Mouse (Mus musculus) layer of hippocampus, postnatal 25 days (tissue): ENCODE results near the gene Sarm1. TPM values are rescaled to one million over a fixed set of nuclear protein-coding genes. Genes with fewer than 3 reads are reported as not detected.
"Not testable (repeated sequence)": the region's sequence is repeated elsewhere in the genome, so short reads cannot be mapped to it uniquely, and the experiment has no call there.

ENCODE experiments used
- DNase-seq, 2 experiments: peaks; one replicate each; pipeline ENCODE4 v3.0.0; 2022; ENCODE audit warnings: mixed read lengths in 2 of 2, low spot score in 1 of 2; ENCODE audit errors: extremely low spot score in 1 of 2
- total RNA-seq, 2 experiments: library from RNA; stranded (reverse); gene quantifications; 2 replicates each; pipeline ENCODE4 v1.2.3; 2021

Gene Sarm1
- 10 to 100 TPM; 39.5 to 40.8 TPM for total RNA-seq

DNA sequence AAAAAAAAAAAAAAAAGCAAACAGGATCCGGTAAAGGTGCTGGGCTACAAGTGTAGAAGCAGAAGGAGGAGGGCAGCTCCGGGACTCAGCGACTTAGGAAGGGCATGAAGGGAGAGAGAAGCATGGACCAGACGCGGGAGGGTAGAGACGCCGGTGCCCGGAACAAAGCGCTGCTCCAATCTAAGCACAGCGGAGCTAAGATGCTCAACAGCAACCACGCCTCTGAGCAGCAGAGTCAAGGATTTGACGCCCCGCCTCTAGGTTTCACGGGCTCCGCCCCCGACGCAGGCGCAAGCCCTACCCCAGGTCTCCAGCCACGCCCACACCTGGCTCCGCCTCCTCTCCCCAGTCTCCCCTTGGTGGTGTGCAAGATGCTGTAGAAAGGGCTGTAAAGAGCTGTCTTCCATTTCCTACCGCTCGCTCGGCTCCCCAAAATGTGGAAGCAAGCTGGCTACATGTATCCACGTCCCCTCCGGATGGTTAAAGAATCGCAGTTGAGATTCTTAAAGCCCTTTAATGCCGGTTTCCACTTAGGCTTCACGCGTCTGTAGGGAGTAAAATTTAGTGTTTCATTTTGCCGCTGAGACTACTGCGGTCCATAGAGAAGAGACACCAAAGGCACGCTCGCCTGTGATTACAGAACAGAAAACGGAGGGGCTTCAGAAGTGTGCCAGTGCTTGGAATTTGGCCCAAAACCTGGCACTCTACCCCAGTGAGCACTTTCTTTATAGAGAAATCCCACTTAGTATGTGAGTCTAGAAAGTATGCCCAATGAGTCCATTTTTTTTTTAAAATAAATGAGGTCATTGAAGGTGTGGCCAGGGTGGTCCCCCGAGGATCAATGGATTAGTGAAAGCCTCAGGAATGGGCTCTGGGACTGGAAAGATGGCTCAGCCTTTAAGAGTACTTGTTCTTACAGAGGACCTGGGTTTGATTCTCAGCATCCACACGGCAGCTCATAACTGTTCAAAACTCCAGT is at the start of gene Sarm1:
TSS of gene Sarm1 (minus strand) at position 211 of the 979 bp plus-strand sequence.
- peak; percentile 88 to 89 for DNase-seq

- DNase-seq = no peak
Measured at GRCm38 (mm10) chr11:78545181-78545580, 47.6 kb upstream of the Sarm1 start.

DNA sequence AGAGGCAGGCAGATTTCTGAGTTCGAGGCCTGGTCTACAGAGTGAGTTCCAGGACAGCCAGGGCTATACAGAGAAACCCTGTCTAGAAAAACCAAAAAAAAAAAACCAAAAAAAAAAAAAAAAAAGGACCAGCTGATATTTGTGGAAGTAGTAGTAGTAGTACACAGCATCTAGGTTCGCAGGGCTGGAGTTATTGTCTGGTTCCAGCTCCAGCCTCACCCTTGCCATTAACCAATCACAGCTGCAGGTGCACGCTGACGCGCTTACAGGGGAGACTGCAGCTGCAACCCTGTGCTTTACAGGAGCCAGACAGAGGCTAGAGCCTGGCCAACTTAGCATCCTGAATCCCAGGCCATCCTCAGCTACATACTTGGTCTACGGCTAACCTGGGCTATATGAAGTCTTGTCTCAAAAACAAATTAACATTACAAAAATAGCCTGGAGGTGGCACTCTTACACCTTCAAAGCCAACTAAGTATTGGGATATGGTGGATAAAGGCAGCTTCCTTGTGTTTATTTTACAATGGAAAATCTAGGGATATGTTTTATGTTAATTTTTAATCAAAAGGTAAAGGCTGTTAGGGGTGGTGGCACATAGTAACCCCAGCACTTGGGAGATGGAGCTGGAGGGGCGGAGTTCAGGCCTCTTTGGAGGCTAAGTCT is 47.0 kb upstream of the Sarm1 start:
- no peak for DNase-seq

DNA sequence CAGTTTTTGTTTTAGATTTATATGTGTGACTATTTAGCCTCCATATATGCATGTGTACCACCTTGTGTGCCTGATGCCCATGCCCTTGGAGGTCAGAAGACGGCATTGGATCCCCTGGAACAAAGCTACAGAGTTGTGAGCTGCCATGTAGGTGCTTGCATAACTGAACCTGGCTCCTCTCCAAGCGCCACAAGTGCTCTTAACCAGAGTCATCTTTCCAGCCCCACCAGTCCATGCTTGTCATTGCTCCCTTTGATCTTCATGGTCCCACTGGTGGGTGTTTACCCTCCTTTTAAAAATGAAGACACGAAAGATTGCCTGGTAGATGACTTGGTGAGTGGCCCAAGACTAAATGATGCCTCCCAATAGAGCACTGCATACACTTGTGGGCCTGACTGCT is 42.8 kb upstream of the Sarm1 start:
- DNase-seq = no peak

- DNase-seq = no peak
Measured at GRCm38 (mm10) chr11:78536690-78537084, 39.1 kb upstream of the Sarm1 start.

DNA sequence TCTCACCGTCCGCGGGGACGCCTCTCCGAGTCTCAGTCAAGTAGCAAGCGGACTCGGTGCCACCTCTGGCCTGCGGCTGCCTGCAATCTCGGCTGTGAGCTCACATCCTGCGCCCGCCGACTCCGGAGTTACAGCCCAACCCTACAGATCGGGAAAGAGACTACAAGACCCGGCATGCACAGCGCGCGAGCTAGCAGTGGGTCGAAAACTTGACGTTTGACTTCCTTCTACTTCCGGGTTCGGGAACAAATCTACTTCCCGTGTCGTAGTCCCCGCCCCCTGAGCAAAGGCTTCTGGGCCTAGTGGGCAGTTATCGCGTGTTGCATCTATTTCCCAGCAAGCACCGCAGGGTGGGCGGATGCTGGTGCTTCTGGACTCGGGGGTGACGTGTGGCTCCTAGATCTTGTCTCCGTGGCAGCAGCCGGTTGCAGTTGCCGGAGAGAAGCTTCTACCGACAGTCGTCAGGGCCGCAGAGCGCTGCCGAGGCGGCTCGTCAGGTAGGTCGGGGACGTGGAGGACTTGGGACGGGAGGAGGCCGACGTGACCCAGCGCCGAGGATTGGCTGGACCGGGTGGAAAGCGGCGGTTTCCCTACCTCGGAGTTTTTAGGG is 38.6 kb upstream of the Sarm1 start, which contains the start of the genes Tnfaip1 and Ift20:
TSS of gene Tnfaip1 (minus strand) at position 253 of the 610 bp plus-strand sequence.
TSS of gene Ift20 (plus strand) at position 282 of the 610 bp plus-strand sequence.
- peak; percentile 84 to 85 for DNase-seq

DNA sequence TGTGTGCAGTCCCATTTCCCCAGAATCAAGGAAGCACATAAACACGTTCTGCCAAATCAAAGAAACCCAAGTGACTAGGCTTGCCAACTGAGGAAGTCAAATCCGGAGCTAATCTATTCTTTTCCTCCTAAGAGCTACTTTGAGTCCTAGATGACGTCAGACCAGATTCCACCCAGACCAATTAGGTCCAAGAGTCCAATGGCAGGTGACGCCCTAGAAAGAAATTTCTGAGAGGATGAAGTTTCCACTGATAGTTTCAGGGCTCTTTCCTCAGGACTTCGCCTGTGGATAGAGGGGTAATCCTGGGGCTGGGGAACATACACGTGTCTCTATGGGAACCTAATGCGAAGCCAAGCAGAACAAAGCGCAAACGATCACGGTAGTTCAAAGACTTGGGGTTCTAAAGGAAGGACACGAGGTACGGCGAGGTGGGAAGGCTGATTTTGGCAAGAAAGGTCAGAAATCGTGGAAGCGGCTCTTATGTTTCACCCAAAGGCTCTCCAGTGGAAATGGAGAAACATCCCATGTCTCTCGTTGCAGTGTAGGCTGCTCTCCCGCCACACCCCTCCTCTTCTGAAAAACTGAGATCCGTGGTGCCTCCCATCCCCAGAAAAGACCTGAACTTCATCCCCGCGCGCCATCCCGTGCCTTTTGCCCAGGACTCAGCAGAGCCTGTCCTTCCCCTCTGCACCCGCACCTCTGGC is 38.0 kb upstream of the Sarm1 start:
- DNase-seq = no peak

GRCm38 (mm10) chr11:78534516-78534915 is 37.0 kb upstream of the Sarm1 start:
- DNase-seq = no peak

- not testable (repeated sequence) for DNase-seq
Measured at GRCm38 (mm10) chr11:78531515-78531914, 34.0 kb upstream of the Sarm1 start.

DNA sequence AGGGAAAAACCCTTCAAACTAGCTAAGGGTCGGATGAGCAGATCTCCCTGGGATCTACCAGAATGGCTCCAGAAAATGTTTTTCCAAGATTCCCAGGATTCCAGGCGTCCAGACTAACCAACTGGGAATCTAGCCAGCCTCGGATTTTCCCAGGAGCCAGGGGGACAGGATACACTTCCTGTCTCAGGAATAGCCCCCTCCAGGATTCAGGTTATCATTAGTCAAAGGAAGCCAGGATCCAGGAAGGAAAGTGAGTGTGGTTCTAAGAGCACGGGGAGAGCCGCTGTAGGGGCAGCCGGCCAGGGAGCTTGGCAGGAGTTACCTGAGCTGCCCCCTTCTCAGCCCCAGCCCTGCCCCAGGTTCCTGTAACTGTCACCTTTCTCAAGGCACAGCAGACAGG is 33.5 kb upstream of the Sarm1 start:
- DNase-seq = no peak

GRCm38 (mm10) chr11:78530001-78530400 is 32.4 kb upstream of the Sarm1 start:
- no peak for DNase-seq

DNA sequence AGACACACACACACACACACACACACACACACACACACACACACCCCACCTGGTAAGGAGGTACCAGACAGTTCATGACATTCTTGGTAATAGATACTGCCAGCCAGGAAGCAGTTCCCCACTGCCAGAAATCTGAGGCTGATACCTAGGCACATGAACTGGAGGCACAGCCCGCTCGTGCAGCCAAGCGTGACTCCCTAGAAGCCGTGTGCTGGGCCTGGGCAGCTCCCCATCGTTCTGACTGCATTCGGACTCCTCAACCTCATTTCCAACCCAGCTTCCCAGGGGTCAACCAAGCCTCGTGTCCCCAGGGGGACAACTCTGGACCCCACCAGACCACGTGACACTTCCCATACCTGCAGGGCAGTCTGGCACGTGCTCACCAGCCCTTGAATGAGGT is 31.2 kb upstream of the Sarm1 start:
- DNase-seq = no peak

GRCm38 (mm10) chr11:78524838-78525237 is 27.3 kb upstream of the Sarm1 start:
- no peak for DNase-seq

- no peak for DNase-seq
Measured at GRCm38 (mm10) chr11:78523241-78523955, 25.8 kb upstream of the Sarm1 start.

- DNase-seq = no peak
Measured at GRCm38 (mm10) chr11:78522481-78522997, 25.0 kb upstream of the Sarm1 start.

- no peak for DNase-seq
Measured at GRCm38 (mm10) chr11:78521880-78522279, 24.3 kb upstream of the Sarm1 start.

DNA sequence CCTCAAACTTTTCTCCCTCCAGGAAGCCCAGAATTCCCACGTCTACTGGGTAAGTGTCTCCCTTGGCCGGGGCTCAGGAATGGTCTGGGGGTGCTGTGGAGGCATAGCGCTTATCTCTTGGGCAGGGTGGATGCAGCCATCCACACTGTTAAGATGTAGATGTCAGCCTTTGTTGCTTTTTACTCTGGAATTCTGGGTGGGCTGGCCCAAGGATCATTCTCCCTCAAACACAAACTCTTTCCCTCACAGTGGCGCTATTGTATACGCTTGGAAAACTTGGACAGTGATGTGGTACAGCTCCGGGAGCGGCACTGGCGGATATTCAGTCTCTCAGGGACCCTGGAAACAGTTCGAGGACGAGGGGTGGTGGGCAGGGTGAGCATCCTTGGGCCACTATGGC is 21.4 kb upstream of the Sarm1 start:
- no peak for DNase-seq

DNA sequence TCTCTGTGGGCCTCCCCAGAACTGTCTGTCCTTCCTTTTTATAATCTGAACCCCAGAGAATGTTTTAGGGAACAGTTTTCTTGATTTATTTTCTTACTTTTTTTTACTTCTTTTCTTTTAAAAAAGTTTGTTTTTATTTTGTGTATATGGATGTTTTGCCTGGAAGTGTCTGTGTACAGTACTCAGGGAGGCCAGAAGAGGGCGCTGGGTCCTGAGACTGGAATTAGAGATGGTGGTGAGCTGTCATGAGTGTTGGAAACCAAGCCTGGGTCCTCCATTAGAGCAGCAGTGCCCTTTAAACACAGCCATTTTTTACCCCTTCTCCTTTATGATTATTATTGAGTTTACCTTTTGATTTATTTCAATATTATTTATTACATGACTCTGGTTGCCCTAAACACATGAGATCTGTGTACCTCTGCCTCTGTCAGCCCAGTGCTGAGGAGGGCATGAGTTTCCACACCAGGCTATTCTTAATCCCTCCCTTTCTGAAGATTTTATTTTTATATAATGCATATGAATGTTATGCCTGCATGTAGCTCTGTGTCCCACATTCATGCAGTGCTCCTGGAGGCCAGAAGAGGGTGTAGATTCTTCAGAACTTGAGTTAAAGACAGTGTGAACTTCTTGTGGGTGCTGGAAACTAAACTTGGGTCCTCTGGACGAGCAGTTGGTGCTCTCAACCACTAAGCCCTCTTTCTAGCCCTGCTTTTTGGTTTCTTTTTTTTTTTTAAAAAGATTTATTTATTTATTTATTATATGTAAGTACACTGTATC is 18.2 kb upstream of the Sarm1 start:
- DNase-seq = no peak
